Comparison of ENCODE assay signal across 7 mouse cellular contexts in genomic region chr3:97311998-97312397, GRCm38 (mm10). TPM values are rescaled to one million over a fixed set of nuclear protein-coding genes. Genes with fewer than 3 reads are reported as not detected.
DNase-seq lines count a peak whose midpoint lies in the region; ATAC-seq and TF ChIP-seq lines count a peak whose summit lies in the region.

No protein-coding gene starts in this region.

- H3K9me3 ChIP-seq in forebrain, embryonic 13.5 days (replicated peaks), result peaks cover 4% of the 10 kb centered on the region; the same call in 1 of the 2 replicates
- H3K9me3 ChIP-seq in heart, embryonic 14.5 days (ENCODE audit: control insufficient read depth, low read length), result no peaks in the 10 kb centered on the region
- H3K9me3 ChIP-seq in liver, embryonic 15.5 days (replicated peaks), result no peaks in the 10 kb centered on the region

- 0 out of 2 replicates have a peak overlapping the region, but pooled peaks have one; percentile 8 for H3K4me3 ChIP-seq in forebrain, embryonic 13.5 days
- peak overlapping the region; percentile 29 to 43 for H3K4me3 ChIP-seq in heart, embryonic 14.5 days (ENCODE audit: control insufficient read depth in 1 of 2, insufficient read depth in 1 of 2, low read depth in 1 of 2, low read length in 2 of 2)
- 0 out of 2 replicates have a peak overlapping the region, but pooled peaks have one; percentile 17 for H3K4me3 ChIP-seq in liver, embryonic 15.5 days (replicated peaks)

- H3K27me3 ChIP-seq in forebrain, embryonic 13.5 days, result no peaks in the 10 kb centered on the region
- no peaks in the 10 kb centered on the region for H3K27me3 ChIP-seq in heart, embryonic 14.5 days (ENCODE audit: control insufficient read depth, insufficient read depth, low read length)
- peaks cover 4% of the 10 kb centered on the region; the same call in 1 of the 2 replicates for H3K27me3 ChIP-seq in liver, embryonic 15.5 days

- peak overlapping the region; percentile 45 for H3K4me2 ChIP-seq in forebrain, embryonic 13.5 days
- peak overlapping the region; percentile 61 for H3K4me2 ChIP-seq in heart, embryonic 14.5 days (ENCODE audit: low read length)
- no peak overlapping the region for H3K4me2 ChIP-seq in liver, embryonic 15.5 days

- peak overlapping the region; percentile 65 for H3K27ac ChIP-seq in forebrain, embryonic 13.5 days
- 0 out of 4 replicates have a peak overlapping the region, but pooled peaks of 1 of the 2 experiments have one; percentile 24 for H3K27ac ChIP-seq in heart, embryonic 14.5 days (replicated peaks in 1 of 2; ENCODE audit: control insufficient read depth in 1 of 2, insufficient read depth in 1 of 2, low read depth in 2 of 2, low read length in 2 of 2)
- no peak overlapping the region for H3K27ac ChIP-seq in liver, embryonic 15.5 days (replicated peaks)

- peak; percentile 71 for ATAC-seq in forebrain, embryonic 13.5 days
- no peak for ATAC-seq in heart, embryonic 14.5 days (ENCODE audit: insufficient number of reproducible peaks, insufficient read depth, low FRiP score, low read depth)
- no peak for ATAC-seq in liver, embryonic 15.5 days (ENCODE audit: insufficient read depth)

- H3K9ac ChIP-seq in forebrain, embryonic 13.5 days, result peak overlapping the region; percentile 31; the same call in 1 of the 2 replicates
- H3K9ac ChIP-seq in heart, embryonic 14.5 days (ENCODE audit: low read length), result peak overlapping the region; percentile 60
- no peak overlapping the region for H3K9ac ChIP-seq in liver, embryonic 15.5 days

- peak; percentile 95 for DNase-seq in brain, embryonic 14.5 days (ENCODE audit: low read depth)
- peak; percentile 80 for DNase-seq in kidney, postnatal 10 days
- peak; percentile 70 for DNase-seq in ovary, adult 18-20 months (ENCODE audit: low spot score)
- DNase-seq in B cell, adult 2 months, result no peak

- 15% methylated on average over 21 of the region's 21 CpGs for WGBS in forebrain, embryonic 13.5 days
- WGBS in heart, embryonic 14.5 days, result 18% methylated on average over 21 of the region's 21 CpGs
- 30% methylated on average over 21 of the region's 21 CpGs for WGBS in liver, embryonic 15.5 days (ENCODE audit: insufficient replicate concordance)

- TF ChIP-seq POLR2A in brain, embryonic 14.5 days (IDR thresholded peaks at IDR 0.05; ENCODE audit: borderline replicate concordance, extremely low read depth, insufficient read depth, insufficient read length, poor library complexity, severe bottlenecking), result no peak

- peaks cover 51% of the 10 kb centered on the region for H3K4me1 ChIP-seq in forebrain, embryonic 13.5 days
- peaks cover 8 to 9% of the 10 kb centered on the region in 2 experiments; a peak in 2 of 4 replicates for H3K4me1 ChIP-seq in heart, embryonic 14.5 days (ENCODE audit: control insufficient read depth in 2 of 2, insufficient read depth in 2 of 2, low read length in 2 of 2)
- H3K4me1 ChIP-seq in liver, embryonic 15.5 days (replicated peaks), result no peaks in the 10 kb centered on the region

- TF ChIP-seq CTCF in brain, embryonic 14.5 days (IDR thresholded peaks at IDR 0.05; ENCODE audit: borderline replicate concordance, extremely low read depth, insufficient read depth, insufficient read length), result no peak

- no peaks in the 10 kb centered on the region for H3K36me3 ChIP-seq in forebrain, embryonic 13.5 days (ENCODE audit: poor library complexity, severe bottlenecking)
- H3K36me3 ChIP-seq in heart, embryonic 14.5 days (ENCODE audit: control insufficient read depth, insufficient read depth, low read length), result no peaks in the 10 kb centered on the region
- no peaks in the 10 kb centered on the region for H3K36me3 ChIP-seq in liver, embryonic 15.5 days (replicated peaks)

RNA-seq across cellular contexts. Expression of gene Bcl9, which starts 14.3 kb away (rescaled TPM):
- 37.4 and 77.8 TPM in 2 replicates for polyA plus RNA-seq in brain, embryonic 14.5 days (2012; rRNA removed)
- polyA plus RNA-seq in forebrain, embryonic 13.5 days (2015; fragmentation: Nextera tagmentation; extraction: Ambion mirVana), result 101 and 105 TPM in 2 replicates
- 30.5 and 32.1 TPM in 2 replicates for polyA plus RNA-seq in heart, embryonic 14.5 days (2014; fragmentation: Nextera tagmentation; extraction: Ambion mirVana)
- 3.5 and 5.0 TPM in 2 replicates for polyA plus RNA-seq in liver, embryonic 15.5 days (2015; fragmentation: Nextera tagmentation; extraction: Ambion mirVana)

Comparison
In these comparisons a context has a peak if more than half of its experiments do, and no peak if none do; other contexts are left out.
1. DNase-seq: peak in brain, embryonic 14.5 days (single experiment), kidney, postnatal 10 days (single experiment) and ovary, adult 18-20 months (single experiment); none in B cell, adult 2 months (0 of 2).
2. Peak in every context shown above with its lines, with median percentiles within 50 percentile points of each other: H3K4me3 ChIP-seq.